Mouse (Mus musculus): ENCODE results near the gene Ppp1r14a.

The Ppp1r14a gene

DNA sequence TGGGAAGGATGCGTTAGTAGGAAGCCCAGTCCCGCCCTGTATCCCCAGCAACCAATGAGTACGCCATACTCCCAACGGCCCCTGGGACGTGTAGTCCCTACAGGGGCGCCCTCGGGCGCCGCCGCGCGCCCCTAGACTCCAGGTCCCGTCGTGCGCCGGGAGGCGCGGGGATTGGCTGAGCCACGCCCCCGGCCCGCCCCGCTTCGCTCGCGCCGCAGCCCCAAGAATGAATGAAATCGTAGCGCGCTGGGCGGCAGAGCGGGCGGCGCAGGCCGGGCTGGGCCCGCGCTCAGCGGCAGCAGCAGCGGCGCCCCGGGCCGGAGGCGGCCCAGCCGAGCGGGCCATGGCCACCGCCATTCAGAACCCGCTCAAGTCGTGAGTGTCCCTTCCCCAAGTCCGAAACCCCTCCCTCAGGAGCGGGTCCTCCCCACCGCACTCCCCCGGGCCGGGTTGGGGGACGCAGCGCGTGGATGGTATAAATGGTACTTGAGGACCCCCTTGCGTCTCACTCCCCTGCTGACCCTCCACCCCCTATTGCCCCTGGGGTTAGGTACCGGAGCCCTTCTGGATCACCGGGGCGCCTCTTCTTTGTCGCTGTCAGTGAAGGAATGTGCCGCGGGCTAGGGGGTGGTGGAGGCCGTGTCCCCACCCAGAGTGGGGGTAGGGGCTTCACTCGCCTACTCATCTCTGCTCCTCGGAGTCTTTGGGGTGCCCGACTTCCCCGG, 14.8 kb downstream of the Ppp1r14a start, which contains the start of gene Dpf1:
Gene Dpf1, plus strand, starts transcription at position 214 of the 725 bp plus-strand sequence.
- no peak for DNase-seq (ENCODE audit: extremely low read depth, low read depth)

DNA sequence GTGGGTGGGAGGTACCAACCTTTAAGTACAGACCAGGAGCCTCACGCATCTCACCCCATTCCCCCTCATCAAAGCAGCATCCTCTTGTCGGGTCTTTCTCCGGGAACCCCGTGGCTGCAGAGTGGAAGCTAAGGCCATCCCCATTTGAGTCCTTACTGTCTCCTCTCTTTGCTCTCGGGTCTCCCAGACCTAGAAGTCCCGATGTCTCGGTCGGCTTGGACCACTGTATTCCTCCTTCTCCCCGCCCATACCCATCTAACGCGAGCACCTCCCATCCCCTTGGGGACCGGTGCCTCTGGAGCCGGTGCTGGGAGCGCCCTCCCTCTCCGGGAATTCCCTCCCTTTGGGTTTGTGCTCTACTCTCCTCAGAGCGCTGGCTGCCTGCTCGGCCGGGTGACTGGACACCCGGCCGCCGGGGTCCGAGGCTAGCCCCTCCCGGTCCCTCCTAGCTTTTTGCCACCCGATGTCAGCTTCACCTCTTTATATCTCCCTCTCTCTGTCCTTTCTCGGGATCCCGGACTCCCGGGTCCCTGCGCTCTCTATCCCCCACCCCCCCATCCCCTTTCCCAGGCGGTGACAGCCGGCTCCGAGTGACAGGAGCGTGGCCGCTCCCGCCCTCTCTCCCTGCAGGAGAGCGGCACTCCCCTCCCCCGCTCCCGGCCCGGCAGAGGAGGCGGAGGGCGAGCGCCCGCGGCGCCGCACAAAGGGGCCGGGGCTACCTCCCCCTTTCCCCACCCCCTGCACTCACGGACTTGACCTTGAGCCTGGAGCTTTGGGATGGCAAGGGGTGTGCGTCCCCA, 15.6 kb downstream of the Ppp1r14a start:
- DNase-seq (ENCODE audit: extremely low read depth, low read depth): no peak

DNA sequence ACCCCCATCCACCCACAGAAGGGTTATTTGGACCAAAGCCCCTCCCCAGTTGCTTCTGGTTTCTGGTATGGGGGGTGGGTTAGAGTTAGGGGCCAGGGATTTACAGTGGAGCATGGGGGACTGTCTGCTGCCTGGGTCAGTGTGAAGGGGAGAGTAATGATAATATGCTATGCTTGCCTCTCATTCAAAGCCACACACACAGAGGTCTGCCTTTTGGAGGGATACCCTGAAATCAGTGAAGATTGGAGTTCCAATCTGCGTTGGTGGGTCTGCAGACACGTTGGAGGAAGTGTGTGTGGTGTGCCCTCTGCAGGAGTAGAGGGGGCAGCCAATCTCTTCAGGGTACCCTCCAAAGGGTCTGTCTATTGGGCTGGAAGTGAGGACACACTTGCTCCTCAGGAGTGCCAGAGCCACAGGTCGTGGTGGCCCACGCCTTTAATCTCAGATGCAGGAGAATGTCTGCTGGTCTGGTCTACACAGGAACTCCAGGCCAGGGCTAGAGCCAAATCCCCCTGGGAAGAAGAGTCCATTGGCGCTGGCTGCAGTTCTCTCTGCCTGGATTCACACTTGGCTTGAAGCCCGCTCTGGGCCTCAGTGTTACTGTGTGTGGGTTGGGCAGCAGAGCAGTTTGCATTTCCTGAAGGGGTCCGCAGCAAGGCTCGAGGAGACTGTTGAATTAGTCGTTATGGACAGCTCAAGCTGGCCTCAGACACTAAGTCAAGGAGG, 16.3 kb downstream of the Ppp1r14a start:
- DNase-seq (ENCODE audit: extremely low read depth, low read depth): no peak

DNA sequence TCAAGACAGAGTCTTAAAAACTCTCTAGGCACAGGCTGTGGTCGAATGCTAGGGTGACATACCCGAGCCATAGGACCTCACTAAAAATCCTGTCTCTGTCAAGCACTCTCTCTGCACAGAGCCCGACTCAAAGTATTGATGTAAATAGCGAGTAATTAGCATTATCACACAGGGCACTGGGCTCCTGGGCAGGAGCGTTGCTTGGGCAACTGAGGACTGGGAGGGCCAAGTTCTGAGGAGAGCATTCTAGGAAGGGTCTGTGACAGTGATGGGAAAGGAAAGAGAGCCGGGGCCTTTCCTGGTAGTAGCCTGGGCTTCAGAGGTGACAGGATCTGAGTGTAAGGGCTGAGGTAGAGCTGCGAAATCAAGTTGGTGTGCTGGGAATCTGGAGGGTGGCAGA, 17.0 kb downstream of the Ppp1r14a start:
- no peak for DNase-seq (ENCODE audit: extremely low read depth, low read depth)

DNA sequence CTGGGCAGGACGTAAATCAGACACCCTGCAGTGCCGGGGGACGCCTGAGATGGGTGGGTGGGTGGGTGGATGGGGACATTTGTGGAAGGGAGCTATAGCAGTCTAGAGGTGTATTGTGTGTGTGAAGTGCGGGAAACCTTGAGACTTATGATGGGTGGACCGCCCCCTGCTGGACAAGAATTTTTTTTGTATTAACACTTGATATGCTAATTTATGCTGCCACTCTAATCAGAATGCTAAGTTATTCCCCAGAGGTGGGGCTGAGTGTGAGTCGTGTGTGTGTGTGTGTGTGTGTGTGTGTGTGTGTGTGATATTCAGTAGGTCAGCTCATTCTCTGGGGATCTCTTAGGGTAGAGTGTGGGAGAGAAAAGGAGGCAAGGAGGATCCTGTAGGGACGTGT, 17.5 kb downstream of the Ppp1r14a start:
- DNase-seq (ENCODE audit: extremely low read depth, low read depth): peak; percentile 81

DNA sequence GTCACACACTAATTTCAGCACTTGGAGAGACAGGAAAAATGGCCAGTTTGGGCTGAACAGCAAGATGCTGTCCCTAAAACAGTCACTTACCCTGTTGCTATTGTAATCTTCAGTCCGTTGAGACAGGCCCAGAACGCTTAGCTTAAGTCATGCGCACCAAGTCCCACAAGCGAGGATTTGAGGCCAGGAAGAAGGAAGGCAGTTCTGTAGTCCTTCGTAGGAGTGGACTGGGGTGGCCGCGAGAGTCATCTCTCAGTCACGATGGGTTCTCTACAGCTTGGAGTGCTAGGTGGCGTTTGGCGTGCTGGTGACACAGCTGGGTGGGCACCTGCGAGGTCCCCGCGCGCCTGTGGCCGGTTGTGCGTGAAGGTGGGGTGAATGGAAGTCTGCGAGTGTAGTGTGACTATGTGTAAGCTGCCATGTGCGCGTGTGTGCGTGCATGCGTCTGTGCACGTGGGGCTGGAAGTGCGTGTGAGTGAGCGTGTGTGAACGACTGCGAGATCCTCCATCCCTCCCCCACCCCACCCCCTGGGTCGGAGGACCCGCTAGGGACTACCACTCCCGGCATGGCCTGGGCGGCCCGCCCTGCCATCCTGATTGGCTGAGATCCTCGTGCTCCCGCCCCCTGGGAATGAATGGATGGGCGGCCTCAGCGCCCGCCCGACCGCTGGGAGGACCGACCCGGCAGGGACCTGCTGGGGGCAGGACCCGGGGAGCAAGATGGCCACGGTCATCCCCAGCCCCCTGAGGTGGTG, 18.4 kb downstream of the Ppp1r14a start:
- peak; percentile 83 for DNase-seq (ENCODE audit: extremely low read depth, low read depth)

DNA sequence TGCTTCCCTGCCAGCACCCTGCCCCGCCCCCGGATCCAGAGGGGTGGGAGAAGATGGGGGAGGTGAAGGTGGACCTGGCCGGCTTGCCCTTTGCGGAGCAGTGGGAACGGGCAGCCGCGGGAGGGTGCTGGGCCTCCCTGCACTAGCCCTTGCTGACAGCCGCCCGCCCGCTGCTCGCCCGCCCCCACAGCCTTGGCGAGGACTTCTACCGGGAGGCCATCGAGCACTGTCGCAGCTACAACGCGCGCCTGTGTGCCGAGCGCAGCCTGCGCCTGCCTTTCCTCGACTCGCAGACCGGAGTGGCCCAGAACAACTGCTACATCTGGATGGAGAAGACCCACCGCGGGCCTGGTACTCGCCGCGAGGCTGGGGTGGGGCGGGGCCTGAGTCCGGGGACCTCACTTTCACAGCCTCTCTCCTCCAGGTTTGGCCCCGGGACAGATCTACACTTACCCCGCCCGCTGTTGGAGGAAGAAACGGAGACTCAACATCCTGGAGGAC, 20.2 kb downstream of the Ppp1r14a start:
- no peak for DNase-seq (ENCODE audit: extremely low read depth, low read depth)

DNA sequence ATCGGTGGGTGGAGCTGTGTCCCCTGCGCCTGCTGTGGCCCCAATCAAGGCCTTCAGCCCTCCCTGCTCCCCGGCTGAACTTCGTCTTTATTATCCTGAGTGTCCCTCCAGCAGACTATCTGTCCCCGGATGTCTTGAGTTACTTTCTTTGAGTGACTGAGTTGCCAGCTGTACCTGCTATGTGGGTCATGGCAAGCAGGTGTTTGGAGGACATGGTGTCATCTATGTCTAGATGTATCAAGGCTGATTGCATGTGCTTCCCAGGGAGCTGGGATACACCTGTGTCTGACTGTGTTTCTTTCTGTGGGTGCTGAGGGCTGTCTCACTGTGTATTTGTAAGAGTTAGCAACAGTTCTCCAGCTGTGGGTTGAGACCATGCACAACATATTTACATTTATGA, 20.6 kb downstream of the Ppp1r14a start:
- no peak for DNase-seq (ENCODE audit: extremely low read depth, low read depth)

DNA sequence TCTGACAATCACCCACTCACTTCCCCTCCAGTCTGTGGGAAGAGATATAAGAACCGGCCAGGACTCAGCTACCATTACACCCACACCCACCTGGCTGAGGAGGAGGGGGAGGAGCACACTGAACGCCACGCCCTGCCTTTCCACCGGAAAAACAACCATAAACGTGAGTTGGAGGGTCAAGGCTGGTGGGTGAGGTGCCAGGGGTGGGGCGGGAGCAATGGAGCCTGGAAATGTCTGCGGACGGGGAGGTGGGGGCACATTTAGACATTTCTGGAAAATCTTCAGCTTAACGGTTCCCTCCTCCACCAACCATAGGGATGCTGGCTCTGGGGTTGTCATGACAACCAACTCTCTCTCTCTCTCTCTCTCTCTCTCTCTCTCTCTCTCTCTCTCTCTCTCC, 23.9 kb downstream of the Ppp1r14a start:
- no peak for DNase-seq (ENCODE audit: extremely low read depth, low read depth)

DNA sequence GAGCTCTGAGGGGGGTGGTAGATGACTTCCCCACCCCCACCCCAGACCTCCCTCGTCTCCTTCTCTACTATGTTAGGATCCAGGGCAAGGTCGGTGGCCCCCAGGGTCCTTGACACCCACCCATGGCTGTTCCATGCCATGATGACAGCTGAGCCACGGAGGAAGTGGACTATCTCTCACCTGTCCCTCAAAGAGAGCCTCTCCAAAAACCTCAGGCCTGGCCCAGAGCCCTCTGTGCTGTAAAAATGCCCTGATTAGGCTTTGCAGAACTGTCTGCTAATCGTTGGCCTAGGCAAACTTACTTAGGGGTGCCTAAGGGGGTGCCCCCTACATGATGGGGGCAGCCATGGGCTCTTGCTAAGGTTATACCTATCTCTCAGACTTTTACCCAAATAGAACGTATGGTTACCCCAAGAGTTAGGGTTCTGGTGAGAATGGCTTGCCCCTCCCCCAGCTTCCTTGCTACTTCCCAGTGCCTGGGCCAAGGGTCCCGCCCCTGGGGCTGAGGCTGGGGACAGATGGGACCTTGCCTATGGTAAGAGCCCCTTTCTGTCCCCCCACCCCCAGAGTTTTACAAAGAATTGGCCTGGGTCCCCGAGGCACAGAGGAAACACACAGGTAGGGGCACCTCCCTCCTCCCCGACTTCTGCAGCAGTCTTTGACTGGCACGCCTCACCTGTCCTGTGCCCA, 24.6 kb downstream of the Ppp1r14a start:
- DNase-seq (ENCODE audit: extremely low read depth, low read depth): no peak

DNA sequence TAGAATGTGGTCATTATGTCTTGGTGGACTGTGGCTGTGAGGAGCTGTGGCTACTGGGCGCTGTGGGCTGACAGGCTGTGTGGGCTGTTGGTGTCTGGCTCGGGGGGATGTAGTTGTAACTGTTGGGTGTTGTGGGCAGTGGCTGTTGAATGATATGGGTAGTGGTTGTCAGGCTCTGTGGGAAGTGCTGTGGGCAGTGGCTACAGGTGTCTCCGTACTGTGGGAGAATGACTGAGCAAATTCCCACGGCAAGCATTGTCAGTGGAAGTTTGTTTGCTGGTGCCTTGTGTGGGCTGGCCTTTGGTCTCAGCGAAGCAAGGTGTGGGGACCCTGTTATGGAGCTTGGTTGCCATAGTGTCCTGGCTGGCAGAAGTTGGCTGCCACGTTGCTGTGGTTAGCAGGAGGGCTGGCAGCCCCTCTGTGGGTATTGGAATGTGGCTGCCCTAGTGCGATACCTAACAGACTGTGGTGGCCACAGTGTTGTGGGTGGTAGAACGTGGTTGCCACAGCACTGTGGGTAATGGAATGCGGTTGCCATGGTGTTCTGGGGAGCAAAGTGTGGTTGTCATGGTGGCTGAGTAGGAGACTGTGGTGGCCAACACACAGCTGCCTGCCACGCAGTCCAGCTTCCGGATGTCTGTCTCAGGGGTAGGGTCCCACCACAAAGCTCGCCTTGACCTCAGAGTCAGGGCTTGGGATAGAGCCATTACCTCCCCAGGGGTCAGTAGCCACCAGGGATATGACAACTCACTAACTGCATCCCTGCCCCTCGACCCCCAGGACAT, 25.9 kb downstream of the Ppp1r14a start:
- DNase-seq (ENCODE audit: extremely low read depth, low read depth): no peak

DNA sequence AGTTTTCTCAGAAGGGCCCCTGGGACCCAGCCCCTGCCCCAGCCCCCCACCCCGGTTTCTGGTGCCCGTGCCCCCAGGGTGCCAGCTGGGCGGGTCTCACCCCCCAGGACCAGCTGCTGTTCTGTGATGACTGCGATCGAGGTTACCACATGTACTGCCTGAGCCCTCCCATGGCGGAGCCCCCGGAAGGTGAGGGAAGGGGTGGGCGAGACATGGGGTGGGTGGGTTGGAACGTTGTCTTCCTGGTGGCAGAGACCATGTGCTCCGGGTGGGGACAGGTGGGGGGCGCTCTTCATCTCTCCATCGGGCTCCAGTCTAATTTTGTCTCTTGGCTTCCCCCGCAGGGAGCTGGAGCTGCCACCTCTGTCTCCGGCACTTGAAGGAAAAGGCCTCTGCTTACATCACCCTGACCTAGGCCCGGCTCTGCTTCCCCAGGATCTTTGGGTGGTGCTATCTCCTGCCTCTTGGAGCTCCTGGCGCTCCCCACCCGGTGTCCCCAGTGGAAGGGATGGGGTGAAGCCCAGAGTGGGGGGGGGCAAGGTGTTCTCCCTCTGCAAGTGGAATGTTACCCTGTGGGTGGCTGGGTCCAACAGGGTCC, 27.1 kb downstream of the Ppp1r14a start:
- no peak for DNase-seq (ENCODE audit: extremely low read depth, low read depth)

DNA sequence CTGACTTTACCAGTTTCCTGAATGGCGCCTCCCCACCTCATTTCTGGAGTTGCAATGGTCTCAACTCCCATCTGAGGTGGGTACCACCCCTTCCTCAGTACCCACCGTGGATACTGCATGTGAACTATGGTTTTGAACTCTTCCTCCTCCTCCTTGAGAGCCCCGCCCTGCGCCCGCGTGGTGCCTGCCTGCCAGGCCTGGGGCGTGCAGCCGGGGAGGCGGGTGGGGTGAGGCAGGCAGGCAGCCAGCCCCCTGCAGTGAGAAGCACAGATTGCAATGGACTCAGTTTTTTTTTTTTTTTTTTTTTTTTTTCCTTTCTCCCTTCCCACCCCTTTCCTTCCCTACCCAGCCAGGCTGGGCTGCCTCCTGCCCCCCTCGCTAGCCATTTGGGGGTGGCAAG, 27.9 kb downstream of the Ppp1r14a start:
- no peak for DNase-seq (ENCODE audit: extremely low read depth, low read depth)

DNA sequence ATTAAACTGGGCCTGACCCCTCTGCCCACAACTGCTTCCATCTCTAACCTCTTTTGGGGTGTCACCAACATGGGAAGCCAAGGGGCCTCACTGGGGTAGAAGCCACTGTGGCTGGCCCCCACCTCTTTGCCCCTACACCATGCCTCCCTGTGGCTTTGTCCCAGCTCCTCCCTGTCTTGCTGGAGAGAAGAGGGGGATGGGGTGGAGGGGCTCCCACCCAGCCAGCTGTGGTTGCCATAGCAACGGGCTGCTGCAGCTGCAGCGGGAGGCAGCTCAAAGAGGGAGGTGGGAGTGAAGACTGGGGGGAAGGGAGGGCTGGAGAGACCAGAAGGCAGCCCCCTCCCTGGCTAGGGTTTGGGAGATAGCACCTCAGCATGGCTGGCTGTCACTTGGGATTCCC, 28.4 kb downstream of the Ppp1r14a start:
- DNase-seq (ENCODE audit: extremely low read depth, low read depth): no peak

DNA sequence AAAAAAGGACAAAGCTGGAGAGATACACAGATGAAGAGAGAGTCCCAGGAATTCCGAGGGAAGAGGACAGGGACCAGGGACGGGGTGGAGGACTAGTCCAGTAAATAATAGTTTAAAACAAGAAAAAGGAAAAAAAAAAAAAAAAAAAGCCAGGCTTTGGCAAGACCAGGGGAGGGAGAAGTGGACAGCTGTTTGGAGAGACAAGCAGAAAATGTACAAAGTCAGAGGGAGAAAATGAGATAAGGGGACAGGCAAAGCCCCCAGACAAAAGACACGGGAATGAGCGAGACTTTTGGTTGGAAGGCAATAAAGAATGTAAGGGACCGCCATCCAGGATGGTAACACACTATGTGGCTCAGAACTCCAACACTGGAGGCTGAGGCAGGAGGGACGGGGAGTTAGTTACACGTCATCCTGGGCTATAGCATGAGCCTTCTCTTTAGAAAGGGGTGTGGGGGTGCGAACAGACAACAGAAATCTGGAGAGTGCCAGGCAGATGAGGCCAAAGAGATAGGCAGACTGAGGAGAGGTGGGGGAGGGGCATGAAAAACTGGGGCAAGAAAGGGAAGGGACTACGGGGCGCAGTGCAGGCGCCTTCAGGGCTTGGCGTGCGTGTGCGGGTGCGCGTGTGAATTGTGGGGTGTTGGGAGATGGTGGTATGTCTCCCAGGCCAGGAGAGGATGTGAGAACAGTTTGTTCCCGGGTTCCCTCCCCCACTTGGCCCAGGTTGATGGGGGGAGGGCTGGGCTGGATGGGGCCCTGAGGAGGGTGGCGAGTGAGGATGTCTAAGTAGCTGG, 29.2 kb downstream of the Ppp1r14a start:
- no peak for DNase-seq (ENCODE audit: extremely low read depth, low read depth)

DNA sequence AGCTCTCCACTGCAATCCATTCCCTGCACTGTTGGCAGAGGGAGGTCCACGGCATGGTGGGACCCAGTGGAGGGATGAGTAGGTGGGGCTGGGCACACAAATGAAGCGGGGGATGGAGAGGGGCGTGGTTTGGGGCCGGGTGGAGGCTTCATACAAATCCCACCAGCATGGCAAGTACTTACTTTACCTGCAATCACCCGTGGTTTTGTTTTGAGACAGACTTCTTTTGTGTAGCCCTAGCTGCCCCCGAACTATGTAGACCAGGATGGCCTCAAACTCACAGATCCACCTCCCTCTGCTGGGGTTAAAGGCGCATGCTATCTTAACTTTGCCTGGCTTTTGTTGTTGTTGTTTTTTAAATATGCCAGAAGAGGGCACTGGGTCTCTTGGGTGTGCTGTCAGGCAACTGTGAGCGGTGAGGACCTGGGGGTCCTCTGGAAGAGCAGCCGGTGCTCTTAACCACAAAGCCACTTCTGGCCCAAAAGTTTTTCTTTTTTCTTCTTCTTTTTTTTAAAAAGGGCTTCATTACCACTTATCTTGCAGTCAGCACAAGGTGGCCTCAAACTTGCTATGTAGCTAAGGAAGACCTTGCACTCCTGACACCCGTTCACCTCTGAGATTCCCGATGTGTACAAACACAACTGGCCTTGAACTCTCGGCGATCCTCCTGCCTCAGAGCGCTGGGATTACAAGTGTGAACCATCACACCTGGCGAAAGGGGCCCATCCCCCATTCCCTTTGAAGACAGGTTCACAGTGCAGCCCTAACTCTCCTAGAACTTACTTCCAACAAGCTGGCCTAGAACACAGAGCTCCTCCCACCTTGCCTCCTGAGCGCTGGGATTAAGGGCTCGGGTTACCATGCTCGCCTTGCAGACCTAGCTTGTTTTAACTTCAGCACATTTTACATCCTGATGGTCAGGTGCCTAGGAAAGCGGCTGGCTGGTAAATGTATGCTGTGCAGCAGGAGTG, 30.5 kb downstream of the Ppp1r14a start:
- no peak for DNase-seq (ENCODE audit: extremely low read depth, low read depth)

DNA sequence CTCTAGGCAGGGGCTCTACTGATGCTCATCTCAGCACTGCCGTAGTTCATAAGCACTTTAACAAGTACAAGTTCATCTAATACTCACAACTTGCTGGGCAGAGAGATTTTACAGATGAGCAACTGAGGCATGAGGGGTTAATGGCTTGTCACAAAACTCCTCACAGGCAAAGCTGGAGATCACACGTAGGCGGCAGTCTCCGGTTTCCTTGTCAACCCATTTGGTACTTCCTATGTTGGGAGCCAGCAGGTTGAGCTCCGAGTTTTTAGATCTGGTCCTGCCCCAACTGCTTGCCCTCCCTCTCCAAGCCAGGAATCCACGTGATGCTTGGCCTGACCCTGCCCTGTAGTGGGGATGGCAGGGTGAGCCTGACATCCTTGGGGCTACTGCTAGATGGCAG, 38.0 kb downstream of the Ppp1r14a start:
- no peak for DNase-seq (ENCODE audit: extremely low read depth, low read depth)

Data from MEL-GATA-1-ER (cell line).